Mouse (Mus musculus) forelimb bud, embryonic 11.5 days (tissue): Measurements from ENCODE around the gene Gpn2.

Experiments used
- DNase-seq: peaks from one replicate; pipeline ENCODE4 v3.0.0-alpha.2; 2012; ENCODE audit warnings: low read depth, low spot score

Gpn2 gene

GRCm38 (mm10) chr4:133592570-133592969, 8.4 kb downstream of the Gpn2 start:
- DNase-seq, result peak; percentile 62

DNA sequence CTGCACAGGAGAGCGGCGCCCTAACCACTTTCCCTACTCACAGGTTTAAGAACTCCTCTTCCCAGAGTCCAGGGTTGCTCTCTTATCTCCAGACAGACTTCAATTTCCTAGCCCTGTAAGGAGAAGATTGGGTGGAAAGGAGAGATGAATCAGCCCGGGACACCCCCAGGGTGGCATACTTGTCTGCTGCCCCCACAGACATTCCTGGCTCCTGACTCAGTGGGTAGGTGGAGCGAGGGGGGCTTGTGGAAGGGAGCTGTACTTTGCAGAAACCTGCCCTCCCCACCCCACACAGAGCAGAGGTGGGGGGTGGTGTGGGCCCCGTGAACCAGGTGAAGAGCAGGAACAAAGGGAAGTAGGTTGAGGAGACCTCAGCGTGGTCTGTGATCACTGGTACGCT, 11.4 kb downstream of the Gpn2 start:
- DNase-seq, result no peak

- DNase-seq, result no peak
Measured at GRCm38 (mm10) chr4:133596084-133596483, 11.9 kb downstream of the Gpn2 start.

- no peak for DNase-seq
Measured at GRCm38 (mm10) chr4:133598616-133599015, 14.5 kb downstream of the Gpn2 start.

DNA sequence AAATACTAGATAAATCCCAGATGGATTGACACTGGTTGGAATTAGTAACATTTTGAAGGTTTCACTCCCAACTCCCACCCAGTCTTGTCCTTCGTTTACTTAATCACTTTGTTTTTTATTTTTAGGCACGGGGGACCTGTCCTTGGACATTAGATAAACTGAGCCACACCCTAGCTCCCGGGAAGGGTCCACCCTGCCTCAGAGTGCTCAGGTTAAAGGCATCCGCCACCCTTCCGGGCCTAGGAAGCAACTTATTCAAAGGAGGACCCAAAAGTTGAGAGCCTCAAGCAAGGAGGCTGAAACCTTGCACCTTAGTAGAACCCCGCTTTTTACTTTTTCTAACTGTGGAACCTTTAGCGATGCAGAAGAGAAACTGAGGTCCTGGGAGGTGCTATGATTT, 15.0 kb downstream of the Gpn2 start:
- DNase-seq, result no peak

DNA sequence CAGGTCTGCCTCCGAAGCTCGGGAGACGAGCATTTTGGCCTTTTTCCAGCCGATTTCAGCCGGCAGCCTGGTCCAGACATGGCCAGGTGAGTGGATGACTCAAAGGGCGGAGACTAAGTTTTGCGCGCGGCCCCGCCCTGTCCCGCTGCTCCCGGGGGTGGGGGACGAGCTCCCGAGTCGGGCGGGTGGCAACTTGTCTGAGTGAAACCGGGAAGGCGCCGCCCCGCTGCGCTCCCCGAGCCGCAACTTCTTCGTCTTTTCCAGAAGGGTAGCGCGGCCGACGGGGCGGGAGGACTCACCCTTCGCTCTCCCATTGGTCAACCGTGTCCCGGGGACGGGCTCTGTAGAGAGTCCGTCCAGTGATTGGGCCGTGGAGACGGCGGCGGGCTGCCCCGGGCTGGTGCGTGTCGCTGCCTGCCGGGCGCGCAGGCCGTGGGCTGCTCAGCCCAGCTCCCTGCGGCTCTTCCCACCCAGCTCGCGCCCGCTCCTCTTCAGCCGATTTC, 15.5 kb downstream of the Gpn2 start:
- peak; percentile 80 for DNase-seq

DNA sequence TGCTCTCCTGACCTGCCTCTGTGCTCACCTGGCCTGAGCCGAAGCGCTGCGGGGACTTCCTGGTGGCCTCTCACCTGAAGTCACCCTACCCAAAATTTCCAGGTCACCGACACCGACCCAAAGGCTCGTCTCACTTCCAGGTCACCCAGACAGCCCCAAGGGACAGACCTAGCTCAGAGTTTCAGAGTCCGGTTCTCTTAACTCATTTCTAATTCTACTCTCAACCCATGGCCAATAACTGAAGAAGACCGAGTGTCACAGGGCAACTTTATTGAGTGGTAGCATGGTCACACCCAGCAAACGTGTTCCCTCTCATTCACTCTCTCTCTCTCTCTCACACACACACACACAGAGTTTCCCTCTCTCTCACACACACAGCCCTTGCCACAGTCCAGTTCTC, 16.1 kb downstream of the Gpn2 start:
- DNase-seq, result no peak

DNA sequence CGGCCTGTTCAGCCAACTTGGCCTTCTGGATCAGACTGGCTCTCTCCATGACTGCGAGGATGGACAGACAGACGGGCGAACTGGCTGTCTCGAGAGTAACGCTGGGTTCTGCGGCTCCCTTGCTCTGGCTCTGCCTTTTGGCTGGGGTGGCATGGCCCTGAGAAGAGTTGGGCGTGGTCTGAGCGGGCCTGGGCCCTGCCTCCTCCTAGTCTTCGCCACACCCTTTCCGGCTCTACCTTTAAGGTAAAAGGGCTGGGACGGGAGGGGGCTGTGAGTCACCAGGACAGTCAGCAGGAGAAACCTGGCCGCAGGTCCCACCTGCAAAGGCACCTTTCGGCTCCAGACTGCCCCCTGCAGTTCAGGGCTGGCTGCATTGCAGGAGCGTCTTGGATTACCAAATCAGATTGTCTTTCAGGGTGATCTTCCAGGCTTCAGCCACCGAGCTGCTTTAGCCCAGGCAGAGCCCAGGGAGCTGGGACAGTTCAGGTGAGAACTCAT, 17.6 kb downstream of the Gpn2 start, which contains the start of gene Sfn:
Sfn (minus strand) TSS at position 448 of the 498 bp plus-strand sequence.
- DNase-seq, result peak; percentile 51

- no peak for DNase-seq
Measured at GRCm38 (mm10) chr4:133603056-133603455, 18.9 kb downstream of the Gpn2 start.

DNA sequence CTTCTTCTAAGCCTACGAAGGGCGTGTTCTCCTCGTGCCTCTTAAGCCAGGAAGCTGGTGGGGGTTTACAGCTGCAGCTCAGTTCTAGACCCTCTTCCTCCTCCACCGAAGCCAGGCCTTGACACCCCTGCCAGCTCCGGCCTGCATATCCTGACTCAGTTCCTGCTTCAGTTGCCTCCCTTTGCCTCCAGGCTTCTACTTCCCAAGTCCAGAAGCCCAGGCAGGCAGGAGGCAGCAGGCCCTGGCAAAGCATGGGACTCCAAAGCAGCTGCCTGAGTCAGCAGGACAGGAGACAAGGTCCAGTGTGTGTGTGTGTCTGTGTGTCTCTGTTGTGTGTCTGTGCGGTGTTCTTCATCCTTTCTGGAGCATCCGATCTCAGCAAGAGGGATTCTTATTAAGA, 20.0 kb downstream of the Gpn2 start:
- DNase-seq, result no peak

DNA sequence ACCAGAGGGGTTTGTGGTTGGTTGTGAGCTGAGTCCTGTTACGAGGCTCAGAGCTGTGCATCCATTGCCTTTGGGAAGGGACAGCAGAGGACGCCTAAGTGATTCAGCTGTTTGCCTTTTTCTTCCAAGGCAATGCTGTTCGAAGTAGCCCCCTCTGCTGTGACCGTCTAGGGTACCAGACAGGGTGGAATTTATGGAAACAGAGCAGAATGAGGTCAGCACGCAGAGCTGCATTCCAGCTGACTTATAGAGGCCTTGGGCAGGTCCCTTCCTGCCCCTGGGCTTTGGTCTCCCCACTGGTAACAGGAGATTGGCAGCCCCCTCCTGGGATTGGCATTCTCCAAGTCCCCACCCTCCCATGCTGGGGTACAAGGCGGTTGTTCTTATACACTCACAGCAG, 20.7 kb downstream of the Gpn2 start:
- no peak for DNase-seq

- no peak for DNase-seq
Measured at GRCm38 (mm10) chr4:133605330-133605729, 21.2 kb downstream of the Gpn2 start.

- DNase-seq, result no peak
Measured at GRCm38 (mm10) chr4:133607284-133607683, 23.1 kb downstream of the Gpn2 start.

- DNase-seq, result peak; percentile 61
Measured at GRCm38 (mm10) chr4:133609719-133610118, 25.6 kb downstream of the Gpn2 start.

GRCm38 (mm10) chr4:133611815-133612214, 27.7 kb downstream of the Gpn2 start:
- no peak for DNase-seq

DNA sequence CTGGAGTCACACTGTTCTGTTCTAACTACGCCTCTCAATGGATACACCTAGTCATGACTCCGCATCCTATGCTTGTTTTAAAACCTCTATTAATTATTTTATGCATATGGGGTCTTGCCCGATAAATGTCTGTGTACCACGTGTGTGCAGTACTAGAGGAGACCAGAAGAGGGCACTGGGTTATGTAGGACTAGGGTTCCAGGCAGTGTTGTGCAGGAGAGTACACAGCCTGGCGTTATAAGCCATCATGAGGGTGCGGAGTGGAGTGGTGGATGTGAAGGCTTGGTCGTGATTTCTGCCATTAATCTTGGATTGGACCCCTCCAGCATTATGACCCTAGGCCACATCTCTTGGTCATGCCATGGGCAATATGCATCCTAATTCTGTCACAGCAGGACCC, 28.3 kb downstream of the Gpn2 start:
- no peak for DNase-seq

DNA sequence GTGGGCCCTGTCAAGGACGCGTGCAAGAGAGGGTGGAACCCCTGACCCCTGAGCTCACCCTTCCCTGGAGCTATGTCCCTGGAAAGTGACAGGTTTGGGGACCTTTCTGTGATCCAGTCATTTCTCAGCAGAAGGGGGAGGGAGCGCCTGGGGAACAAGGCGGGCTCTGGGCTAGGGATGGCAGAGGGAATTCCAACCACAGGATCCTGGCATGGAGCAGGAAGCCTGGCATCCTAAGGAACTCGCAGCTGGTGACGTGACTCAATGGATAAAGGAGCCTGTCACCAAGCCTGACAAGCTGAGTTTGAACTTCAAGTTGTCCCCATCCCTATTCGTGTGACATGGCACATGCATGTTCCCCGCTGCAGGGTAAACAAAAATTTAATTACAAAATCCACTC, 28.9 kb downstream of the Gpn2 start:
- DNase-seq, result no peak

GRCm38 (mm10) chr4:133613867-133614266, 29.7 kb downstream of the Gpn2 start:
- DNase-seq, result no peak

GRCm38 (mm10) chr4:133614274-133614761, 30.2 kb downstream of the Gpn2 start:
- DNase-seq, result no peak

- no peak for DNase-seq
Measured at GRCm38 (mm10) chr4:133615416-133615815, 31.3 kb downstream of the Gpn2 start.

- DNase-seq, result no peak
Measured at GRCm38 (mm10) chr4:133617936-133618335, 33.8 kb downstream of the Gpn2 start.

- no peak for DNase-seq
Measured at GRCm38 (mm10) chr4:133619473-133620136, 35.4 kb downstream of the Gpn2 start.

DNA sequence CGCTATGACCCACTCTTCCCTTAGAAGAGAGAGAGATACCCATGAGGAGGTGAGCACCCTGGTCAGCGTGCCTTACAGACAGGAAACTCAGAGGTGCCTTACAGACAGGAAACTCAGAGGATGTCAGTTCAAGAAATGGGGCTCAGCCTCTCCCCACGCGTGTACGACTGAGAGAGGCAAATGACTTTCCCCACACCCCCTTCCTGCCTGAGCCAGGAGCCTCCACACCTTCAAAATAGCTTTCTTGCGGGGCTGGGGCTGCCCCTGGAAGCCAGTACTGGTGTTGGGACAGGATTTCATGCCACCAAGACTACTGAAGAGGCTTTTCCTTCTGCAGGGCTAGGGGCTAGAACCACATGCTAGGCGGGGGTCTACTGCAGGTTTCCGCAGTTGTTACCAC, 36.5 kb downstream of the Gpn2 start:
- no peak for DNase-seq
